Mouse (Mus musculus) myocyte (in vitro differentiated cells): ENCODE results near the gene Rab3il1. TPM values are rescaled to one million over a fixed set of nuclear protein-coding genes. Genes with fewer than 3 reads are reported as not detected.
"Not testable (repeated sequence)": the region's sequence is repeated elsewhere in the genome, so short reads cannot be mapped to it uniquely, and the experiment has no call there.

Experiments
- H3K27me3 ChIP-seq: one replicate; pipeline ENCODE4 v1.6.1; 2011; ENCODE audit not compliant: control insufficient read depth, insufficient read depth, insufficient read length
- H3K36me3 ChIP-seq: one replicate; pipeline ENCODE4 v1.6.1; 2011; ENCODE audit not compliant: control insufficient read depth, insufficient read depth
- H3K4me2 ChIP-seq: one replicate; pipeline ENCODE4 v1.6.1; 2011; ENCODE audit warnings: low read depth, control low read depth
- H3K4me3 ChIP-seq: one replicate; pipeline ENCODE4 v1.5.1; 2011; ENCODE audit warnings: mild to moderate bottlenecking, control low read depth, moderate library complexity
- H3K79me2 ChIP-seq: one replicate; pipeline ENCODE4 v1.6.1; 2011; ENCODE audit not compliant: control insufficient read depth, insufficient read depth
- H3ac ChIP-seq: one replicate; pipeline ENCODE4 v1.6.1; 2011; ENCODE audit not compliant: control insufficient read depth, insufficient read length
- CEBPB ChIP-seq: IDR thresholded peaks from 2 replicates; pipeline ENCODE4 v1.6.1; 2011; ENCODE audit warnings: mild to moderate bottlenecking, moderate library complexity; ENCODE audit not compliant: poor library complexity, insufficient read depth, severe bottlenecking
- E2F4 ChIP-seq: IDR thresholded peaks from one replicate; pipeline ENCODE4 v1.6.1; 2011; ENCODE audit warnings: mild to moderate bottlenecking, control low read depth, moderate library complexity; ENCODE audit not compliant: insufficient read depth
- MAX ChIP-seq: IDR thresholded peaks from one replicate; pipeline ENCODE4 v1.6.1; 2011; ENCODE audit warnings: low read depth, mild to moderate bottlenecking, control low read depth
- MYOD1 ChIP-seq, 3 experiments: IDR thresholded peaks; one replicate each; pipeline ENCODE4 v1.6.1; 2011; ENCODE audit warnings: control low read depth in 2 of 3, low read depth in 2 of 3, mild to moderate bottlenecking in 2 of 3, moderate library complexity in 1 of 3; ENCODE audit not compliant: insufficient read length in 2 of 3, control insufficient read depth in 1 of 3
- MYOG ChIP-seq, 3 experiments: IDR thresholded peaks; one replicate each; pipeline ENCODE4 v1.6.1; 2011; ENCODE audit warnings: control low read depth in 2 of 3, low read depth in 2 of 3, mild to moderate bottlenecking in 2 of 3; ENCODE audit not compliant: insufficient read length in 2 of 3, control insufficient read depth in 1 of 3, insufficient read depth in 1 of 3
- POLR2A ChIP-seq: IDR thresholded peaks from one replicate; pipeline ENCODE4 v1.6.1; 2011; ENCODE audit warnings: low read depth, mild to moderate bottlenecking, control low read depth, moderate library complexity; ENCODE audit not compliant: insufficient read length
- POLR2AphosphoS2 ChIP-seq: IDR thresholded peaks from one replicate; pipeline ENCODE4 v1.6.1; 2011; ENCODE audit warnings: low read depth, control low read depth; ENCODE audit not compliant: insufficient read length
- REST ChIP-seq: IDR thresholded peaks from one replicate; pipeline ENCODE4 v1.6.1; 2011; ENCODE audit warnings: mild to moderate bottlenecking, control low read depth, moderate library complexity; ENCODE audit not compliant: insufficient read depth, insufficient read length
- SRF ChIP-seq: IDR thresholded peaks from one replicate; pipeline ENCODE4 v1.6.1; 2011; ENCODE audit warnings: low read depth; ENCODE audit not compliant: control insufficient read depth, insufficient read length
- TCF12 ChIP-seq: IDR thresholded peaks from one replicate; pipeline ENCODE4 v1.6.1; 2011; ENCODE audit warnings: mild to moderate bottlenecking, control low read depth; ENCODE audit not compliant: poor library complexity, insufficient read depth, severe bottlenecking
- TCF3 ChIP-seq: IDR thresholded peaks from one replicate; pipeline ENCODE4 v1.6.1; 2011; ENCODE audit warnings: low read depth, control low read depth; ENCODE audit not compliant: insufficient read length
- USF1 ChIP-seq: IDR thresholded peaks from one replicate; pipeline ENCODE4 v1.6.1; 2011; ENCODE audit warnings: low read depth, mild to moderate bottlenecking, control low read depth, moderate library complexity
- polyA plus RNA-seq: library from polyadenylated mRNA; unstranded; fragments of >200 nt; fragmentation: generic; extraction: Trizol; gene quantifications from one replicate; pipeline ENCODE4 v1.2.1, GENCODE M21; 2012; ENCODE audit warnings: missing spikeins

The Rab3il1 gene
- polyA plus RNA-seq, 1 experiment: 15.2 TPM

GRCm38 (mm10) chr19:9964205-9964916, 37.1 kb upstream of the Rab3il1 start:
- Histone ChIP-seq H3K79me2 (no peaks in the 10 kb centered on the region), H3K36me3 (no peaks in the 10 kb centered on the region), H3K4me3 (no peak overlapping the region), H3ac (no peak overlapping the region), H3K27me3 (no peaks in the 10 kb centered on the region), H3K4me2 (peak overlapping the region; percentile 33)
- TF ChIP-seq MYOG (IDR thresholded peaks at IDR 0.05; ENCODE audit: control insufficient read depth in 1 of 3, insufficient read depth in 1 of 3, insufficient read length in 2 of 3, low read depth in 2 of 3) (peak in 1 of 3 experiments; percentile 56), TCF3 (no peak)

DNA sequence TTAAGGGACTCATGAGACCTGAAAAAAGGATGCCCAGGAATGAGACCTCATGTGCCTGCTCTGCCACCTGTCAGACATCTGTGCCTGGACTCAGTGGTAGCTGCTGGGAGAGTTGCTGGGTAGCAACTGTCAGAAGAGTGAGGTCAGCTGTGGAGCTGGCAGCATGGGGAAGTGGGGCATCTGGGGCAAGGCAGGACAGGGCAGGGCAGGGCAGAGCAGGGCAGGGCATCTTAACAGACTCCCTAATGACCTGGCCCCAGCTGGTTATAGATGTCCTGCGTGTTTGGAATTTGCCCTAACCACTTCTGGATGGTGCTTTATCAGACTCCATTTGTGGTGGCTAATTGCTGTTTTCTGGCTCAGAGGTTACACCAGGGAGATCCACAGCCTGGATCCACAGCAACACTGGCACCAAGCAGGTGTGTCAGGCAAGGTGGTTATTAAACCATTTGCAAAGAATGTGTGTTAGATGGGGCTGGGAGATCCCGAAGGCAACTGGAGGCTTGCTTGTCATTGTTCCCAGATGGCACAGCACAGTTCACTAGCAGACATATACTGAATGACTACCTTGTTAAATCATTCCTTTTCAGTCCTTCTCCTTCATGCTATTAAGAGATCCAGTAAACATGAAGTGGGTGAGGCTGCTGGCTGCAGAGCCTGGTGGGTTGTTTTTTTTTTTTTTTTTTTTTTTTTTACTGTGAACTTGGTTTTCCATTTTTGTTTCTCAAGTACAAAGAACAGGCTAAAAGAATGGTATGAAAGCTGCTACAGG, 35.2 kb upstream of the Rab3il1 start:
- peak overlapping the region; percentile 44 for H3K4me2 ChIP-seq
- H3ac ChIP-seq: no peak overlapping the region
- H3K36me3 ChIP-seq: no peaks in the 10 kb centered on the region
- H3K27me3 ChIP-seq: no peaks in the 10 kb centered on the region
- TF ChIP-seq MYOD1 (IDR thresholded peaks at IDR 0.05; ENCODE audit: control insufficient read depth in 1 of 3, insufficient read length in 2 of 3, low read depth in 2 of 3) (peak; percentile 90 to 98 (median 97)), USF1 (no peak), TCF12 (peak; percentile 95), POLR2AphosphoS2 (no peak), POLR2A (no peak), MYOG (IDR thresholded peaks at IDR 0.05; ENCODE audit: control insufficient read depth in 1 of 3, insufficient read depth in 1 of 3, insufficient read length in 2 of 3, low read depth in 2 of 3) (peak; percentile 97 to 98 (median 98)), E2F4 (no peak), CEBPB (no peak), TCF3 (peak; percentile 95)
- no peaks in the 10 kb centered on the region for H3K79me2 ChIP-seq
- no peak overlapping the region for H3K4me3 ChIP-seq

DNA sequence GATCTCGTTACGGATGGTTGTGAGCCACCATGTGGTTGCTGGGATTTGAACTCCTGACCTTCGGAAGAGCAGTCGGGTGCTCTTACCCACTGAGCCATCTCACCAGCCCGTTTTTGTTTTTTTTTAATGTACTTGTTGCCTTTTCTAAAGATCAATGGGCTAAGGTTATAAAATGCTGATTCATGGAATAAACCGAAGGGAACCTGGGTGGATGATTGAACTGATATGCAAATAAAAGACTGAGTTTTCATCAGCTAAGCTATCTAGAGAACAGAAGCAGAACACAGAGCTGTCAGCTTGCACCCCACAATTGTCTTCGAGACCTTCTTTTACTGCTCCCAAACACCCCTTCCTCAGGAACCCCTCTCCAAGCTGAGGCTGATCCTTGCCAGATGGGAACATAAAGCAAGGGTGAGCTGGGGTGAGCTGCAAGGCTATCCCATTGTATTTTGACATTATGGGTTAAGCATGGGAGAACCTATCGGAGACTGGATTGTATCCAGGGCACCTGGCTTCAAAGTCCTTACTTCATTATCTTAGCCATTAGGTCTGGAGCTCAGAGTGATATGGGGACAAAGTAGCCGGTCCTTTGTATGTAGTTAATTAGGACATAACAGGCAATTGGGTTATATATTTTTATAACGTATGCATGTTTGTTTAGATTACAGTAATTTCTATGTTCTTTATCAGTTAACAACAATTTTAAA, 33.2 kb upstream of the Rab3il1 start:
- no peaks in the 10 kb centered on the region for H3K79me2 ChIP-seq
- TF ChIP-seq POLR2AphosphoS2 (no peak), POLR2A (no peak), E2F4 (no peak), TCF12 (no peak), USF1 (no peak), MYOD1 (IDR thresholded peaks at IDR 0.05; ENCODE audit: control insufficient read depth in 1 of 3, insufficient read length in 2 of 3, low read depth in 2 of 3) (no peak), MYOG (IDR thresholded peaks at IDR 0.05; ENCODE audit: control insufficient read depth in 1 of 3, insufficient read depth in 1 of 3, insufficient read length in 2 of 3, low read depth in 2 of 3) (no peak)
- H3K4me3 ChIP-seq: no peak overlapping the region
- H3K4me2 ChIP-seq: no peak overlapping the region
- H3K36me3 ChIP-seq: no peaks in the 10 kb centered on the region
- no peaks in the 10 kb centered on the region for H3K27me3 ChIP-seq
- no peak overlapping the region for H3ac ChIP-seq

- H3K36me3 ChIP-seq, H3ac ChIP-seq, H3K4me3 ChIP-seq, H3K79me2 ChIP-seq, H3K27me3 ChIP-seq, H3K4me2 ChIP-seq: not testable (repeated sequence)
Observed at GRCm38 (mm10) chr19:9974853-9975252, 26.6 kb upstream of the Rab3il1 start.

GRCm38 (mm10) chr19:9977085-9977484, 24.4 kb upstream of the Rab3il1 start:
- no peaks in the 10 kb centered on the region for H3K79me2 ChIP-seq
- no peak overlapping the region for H3K4me3 ChIP-seq
- no peaks in the 10 kb centered on the region for H3K36me3 ChIP-seq
- H3ac ChIP-seq: no peak overlapping the region
- TF ChIP-seq E2F4: no peak
- no peak for TF ChIP-seq POLR2A
- no peak for TF ChIP-seq CEBPB
- TF ChIP-seq TCF12: no peak
- TF ChIP-seq POLR2AphosphoS2: no peak
- no peak for TF ChIP-seq TCF3
- TF ChIP-seq MAX: no peak
- no peak for TF ChIP-seq MYOD1 (IDR thresholded peaks at IDR 0.05; ENCODE audit: control insufficient read depth in 1 of 3, insufficient read length in 2 of 3, low read depth in 2 of 3)
- no peak for TF ChIP-seq REST
- TF ChIP-seq MYOG (IDR thresholded peaks at IDR 0.05; ENCODE audit: control insufficient read depth in 1 of 3, insufficient read depth in 1 of 3, insufficient read length in 2 of 3, low read depth in 2 of 3): no peak
- TF ChIP-seq USF1: no peak
- TF ChIP-seq SRF: no peak
- no peak overlapping the region for H3K4me2 ChIP-seq
- H3K27me3 ChIP-seq: no peaks in the 10 kb centered on the region
